Mouse (Mus musculus) ES-Bruce4 (cell line): ENCODE results near the gene Slc9a9. TPM values are rescaled to one million over a fixed set of nuclear protein-coding genes. Genes with fewer than 3 reads are reported as not detected.

Experiments used
- H3K27ac ChIP-seq: 2 replicates; pipeline ENCODE4 v1.5.1; 2012; ENCODE audit warnings: low read length, inconsistent platforms; ENCODE audit not compliant: insufficient read depth
- H3K27me3 ChIP-seq: 2 replicates; pipeline ENCODE4 v1.6.1; 2012; ENCODE audit warnings: mild to moderate bottlenecking, low read length, inconsistent platforms; ENCODE audit not compliant: control insufficient read depth, poor library complexity, insufficient read depth, severe bottlenecking
- H3K36me3 ChIP-seq: 2 replicates; pipeline ENCODE4 v1.6.1; 2012; ENCODE audit warnings: inconsistent platforms, mild to moderate bottlenecking, low read length, moderate library complexity; ENCODE audit not compliant: control insufficient read depth, poor library complexity, insufficient read depth, severe bottlenecking
- H3K4me1 ChIP-seq: one replicate; pipeline ENCODE4 v1.8.1; 2011; ENCODE audit warnings: low read length; ENCODE audit not compliant: control insufficient read depth, insufficient read depth
- H3K4me3 ChIP-seq: 2 replicates; pipeline ENCODE4 v1.5.1; 2011; ENCODE audit warnings: low read depth, mild to moderate bottlenecking, low read length
- H3K9ac ChIP-seq: 2 replicates; pipeline ENCODE4 v1.6.1; 2012; ENCODE audit warnings: low read depth, mild to moderate bottlenecking, inconsistent platforms; ENCODE audit not compliant: poor library complexity, severe bottlenecking
- H3K9me3 ChIP-seq: replicated peaks from 2 replicates; pipeline ENCODE4 v1.6.1; 2012; ENCODE audit warnings: mild to moderate bottlenecking, low read length, inconsistent platforms; ENCODE audit not compliant: control insufficient read depth, poor library complexity, insufficient read depth, severe bottlenecking
- CTCF ChIP-seq: IDR thresholded peaks from one replicate; pipeline ENCODE4 v1.8.1; 2011; ENCODE audit warnings: low read depth, low read length
- EP300 ChIP-seq: IDR thresholded peaks from 2 replicates; pipeline ENCODE4 v1.6.1; 2011; ENCODE audit warnings: low read depth, low read length; ENCODE audit not compliant: insufficient read depth
- POLR2A ChIP-seq: IDR thresholded peaks from one replicate; pipeline ENCODE4 v1.8.1; 2011; ENCODE audit warnings: low read length; ENCODE audit not compliant: insufficient read depth
- polyA plus RNA-seq: library from polyadenylated mRNA; stranded (reverse); fragments of >200 nt; gene quantifications from 2 replicates; pipeline ENCODE4 v1.2.4, GENCODE M21; 2011; ENCODE audit warnings: low read depth; ENCODE audit not compliant: missing spikeins, insufficient read depth, insufficient read length

Slc9a9 gene
- polyA plus RNA-seq, 1 experiment = not detected

DNA sequence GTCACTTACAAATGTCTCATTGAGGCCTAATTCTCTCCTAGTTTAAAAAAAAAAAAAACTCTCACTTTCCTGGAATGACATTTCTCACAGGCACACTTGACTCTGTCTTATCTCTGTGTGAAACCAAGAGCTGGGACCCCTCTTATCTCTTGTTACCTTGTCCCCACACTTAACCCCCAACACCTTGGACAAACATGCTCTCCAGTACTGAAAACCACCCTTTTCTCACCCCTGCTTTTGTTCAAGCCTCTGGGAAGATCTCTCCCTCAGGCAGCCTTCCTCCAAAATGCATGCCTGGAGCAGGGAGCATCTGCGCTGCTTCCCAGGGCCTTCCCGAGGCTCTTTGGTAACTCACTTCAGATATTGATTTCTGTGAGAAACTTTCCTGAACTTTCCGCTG lies 524.0 kb downstream of the Slc9a9 start:
- no peaks in the 10 kb centered on the region for H3K4me1 ChIP-seq
- H3K9me3 ChIP-seq = no peaks in the 10 kb centered on the region; the same call in 1 of the 2 replicates
- H3K27ac ChIP-seq = no peak overlapping the region
- no peak overlapping the region for H3K9ac ChIP-seq
- H3K4me3 ChIP-seq = no peak overlapping the region
- H3K36me3 ChIP-seq = no peaks in the 10 kb centered on the region
- TF ChIP-seq EP300 (no peak), POLR2A (no peak), CTCF (no peak)
- H3K27me3 ChIP-seq = no peaks in the 10 kb centered on the region

DNA sequence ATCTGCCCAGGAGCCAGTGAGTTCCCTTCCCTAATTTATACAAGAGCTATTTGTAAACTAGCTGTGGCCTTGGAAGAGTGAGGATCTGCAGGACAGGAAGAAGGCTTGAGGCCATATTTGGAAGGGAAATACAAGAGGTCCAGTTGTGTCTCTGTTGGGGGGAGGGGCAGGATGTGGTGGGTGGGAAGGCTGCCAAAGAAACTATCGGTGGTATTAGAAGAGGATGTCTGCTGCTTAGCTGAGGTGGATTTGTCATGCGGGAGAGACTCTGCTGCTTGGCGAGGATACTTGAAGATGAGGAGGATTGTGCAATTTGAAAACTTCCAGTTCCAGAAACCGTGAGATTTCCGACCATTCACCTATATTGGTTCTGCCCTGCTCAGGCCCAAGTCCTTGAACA lies 524.4 kb downstream of the Slc9a9 start:
- TF ChIP-seq POLR2A = no peak
- no peak for TF ChIP-seq CTCF
- no peak for TF ChIP-seq EP300
- no peaks in the 10 kb centered on the region for H3K27me3 ChIP-seq
- no peak overlapping the region for H3K9ac ChIP-seq
- no peak overlapping the region for H3K4me3 ChIP-seq
- no peak overlapping the region for H3K27ac ChIP-seq
- H3K4me1 ChIP-seq = no peaks in the 10 kb centered on the region
- H3K9me3 ChIP-seq = no peaks in the 10 kb centered on the region; the same call in 1 of the 2 replicates
- no peaks in the 10 kb centered on the region for H3K36me3 ChIP-seq

DNA sequence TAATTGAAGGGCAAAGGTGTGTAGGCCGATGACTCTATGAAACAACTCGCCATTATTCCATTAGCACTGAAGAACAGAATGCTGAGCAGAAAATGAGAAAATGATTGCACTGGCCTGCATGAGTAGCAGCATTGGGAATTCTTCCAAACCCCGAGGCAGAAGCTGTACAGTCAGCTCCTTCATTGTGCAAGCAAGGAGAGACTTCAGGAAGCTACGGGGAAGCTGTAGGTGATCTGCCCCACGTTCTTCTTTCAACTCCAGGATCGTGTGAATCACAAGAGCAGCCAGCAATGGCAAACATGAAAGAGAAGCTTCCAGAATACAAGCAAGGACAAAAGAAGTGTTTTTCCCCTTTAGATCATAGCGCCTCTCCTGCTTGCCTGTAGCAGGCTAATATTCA lies 538.0 kb downstream of the Slc9a9 start:
- Histone ChIP-seq H3K9me3 (0 out of 2 replicates have a peak, but pooled peaks cover 2% of the 10 kb centered on the region), H3K4me1 (no peaks in the 10 kb centered on the region), H3K36me3 (no peaks in the 10 kb centered on the region), H3K27me3 (no peaks in the 10 kb centered on the region), H3K9ac (no peak overlapping the region), H3K4me3 (no peak overlapping the region), H3K27ac (no peak overlapping the region)
- TF ChIP-seq EP300 (no peak), CTCF (no peak), POLR2A (no peak)

DNA sequence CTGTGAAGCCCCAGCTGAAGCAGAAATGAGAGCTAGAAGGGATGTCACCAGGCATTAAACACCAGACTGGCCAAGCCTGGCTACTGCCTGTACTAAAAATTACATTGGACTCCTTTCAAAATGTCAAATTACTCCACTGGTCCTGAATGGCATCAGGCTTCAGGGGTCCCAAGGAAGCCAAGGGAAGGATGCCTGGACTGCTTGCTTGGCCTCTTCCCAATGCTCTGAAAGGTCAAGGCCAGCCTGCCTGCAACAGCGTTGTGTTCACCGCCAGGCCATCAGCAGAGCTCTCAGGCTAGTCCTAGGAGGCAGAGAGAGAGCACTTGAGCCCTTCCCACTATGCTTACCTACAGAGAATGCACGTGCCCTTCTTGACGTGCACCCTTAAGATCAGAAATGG lies 539.0 kb downstream of the Slc9a9 start:
- Histone ChIP-seq H3K27ac (no peak overlapping the region), H3K27me3 (no peaks in the 10 kb centered on the region), H3K36me3 (no peaks in the 10 kb centered on the region), H3K9me3 (0 out of 2 replicates have a peak, but pooled peaks cover 2% of the 10 kb centered on the region), H3K4me1 (no peaks in the 10 kb centered on the region), H3K4me3 (no peak overlapping the region), H3K9ac (no peak overlapping the region)
- TF ChIP-seq CTCF (no peak), POLR2A (no peak), EP300 (no peak)

- Histone ChIP-seq H3K4me3 (no peak overlapping the region), H3K36me3 (no peaks in the 10 kb centered on the region), H3K9ac (no peak overlapping the region), H3K4me1 (no peaks in the 10 kb centered on the region), H3K27ac (no peak overlapping the region), H3K27me3 (no peaks in the 10 kb centered on the region), H3K9me3 (no peaks in the 10 kb centered on the region)
- TF ChIP-seq EP300 (no peak), POLR2A (no peak), CTCF (no peak)
Measured at GRCm38 (mm10) chr9:95220009-95220408, 550.3 kb downstream of the Slc9a9 start.

GRCm38 (mm10) chr9:95221310-95221709 lies 551.6 kb downstream of the Slc9a9 start:
- Histone ChIP-seq H3K27ac (no peak overlapping the region), H3K4me1 (no peaks in the 10 kb centered on the region), H3K27me3 (no peaks in the 10 kb centered on the region), H3K4me3 (no peak overlapping the region), H3K36me3 (no peaks in the 10 kb centered on the region), H3K9ac (no peak overlapping the region), H3K9me3 (no peaks in the 10 kb centered on the region)
- TF ChIP-seq POLR2A (no peak), EP300 (no peak), CTCF (no peak)
